Mouse (Mus musculus): Measurements from ENCODE around the gene Mpi. TPM values are rescaled to one million over a fixed set of nuclear protein-coding genes. Genes with fewer than 3 reads are reported as not detected.

Mpi gene
- total and polyA plus RNA-seq, 3 experiments, result 28.2 to 37.3 (median 28.6) TPM

- Histone ChIP-seq H3K4me2 (ENCODE audit: insufficient read depth, low read depth, poor library complexity, severe bottlenecking) (no peak overlapping the region), H3K9ac (ENCODE audit: insufficient read depth, low read depth) (no peak overlapping the region), H3K4me3 (replicated peaks in 1 of 3; ENCODE audit: low read depth in 2 of 3, low read length in 2 of 3, poor library complexity in 1 of 3) (no peak overlapping the region), H3K4me1 (ENCODE audit: control insufficient read depth in 1 of 2, insufficient read depth in 2 of 2) (no peaks in the 10 kb centered on the region), H3K27me3 (replicated peaks) (peaks cover 2% of the 10 kb centered on the region), H3K27ac (ENCODE audit: insufficient read depth, low read depth) (no peak overlapping the region), H3K9me3 (replicated peaks; ENCODE audit: low read length) (peaks cover 12% of the 10 kb centered on the region), H3K36me3 (replicated peaks in 1 of 2; ENCODE audit: control insufficient read depth in 1 of 2, insufficient read depth in 1 of 2, low read length in 1 of 2) (no peaks in the 10 kb centered on the region), H3K79me2 (replicated peaks; ENCODE audit: control insufficient read depth, extremely low read depth, insufficient read depth, poor library complexity, severe bottlenecking) (no peaks in the 10 kb centered on the region)
- TF ChIP-seq CTCF (conservative IDR thresholded peaks at IDR 0.05 in 1 of 2, IDR thresholded peaks at IDR 0.05 in 1 of 2; ENCODE audit: low read depth in 2 of 2, low read length in 2 of 2) (no peak), MAX (IDR thresholded peaks at IDR 0.05; ENCODE audit: low read length) (no peak), NRF1 (IDR thresholded peaks at IDR 0.05; ENCODE audit: low read depth, low read length) (no peak), JUN (IDR thresholded peaks at IDR 0.05; ENCODE audit: insufficient read depth, low read depth, low read length) (no peak), IRF4 (IDR thresholded peaks at IDR 0.05; ENCODE audit: low read depth, low read length) (no peak), USF2 (conservative IDR thresholded peaks at IDR 0.05; ENCODE audit: low read depth, low read length) (no peak)
- dilution Hi-C loops (cut with MboI; ENCODE audit: extremely low pct_ligation_motif_present, extremely low pct_unique_long_range_greater_than_20kb, low sequenced_read_pairs) (no loop called here), in situ Hi-C loops (cut with MboI; ENCODE audit: low pct_ligation_motif_present, low pct_unique_long_range_greater_than_20kb, low sequenced_read_pairs) (no loop called here)
- no peak for DNase-seq (ENCODE audit: extremely low read depth)
These were observed 57.6 kb downstream of the Mpi start for GRCm38 (mm10) chr9:57494970-57495369.

Other genes starting within 250 kb of the Mpi start
- gene Ppcdc, start 112.6 kb downstream of the Mpi start, total RNA-seq (2012; rRNA removed), result 39.6 and 50.3 TPM in 2 replicates
- 44.1 and 44.9 TPM in 2 replicates for gene Ppcdc, start 112.6 kb downstream of the Mpi start, total RNA-seq (2014; rRNA removed)
- 36.2 and 38.8 TPM in 2 replicates for gene Ppcdc, start 112.6 kb downstream of the Mpi start, polyA plus RNA-seq (2012; ENCODE audit: insufficient read length, low read depth)
- gene Scamp5, start 84.7 kb downstream of the Mpi start, total RNA-seq (2012; rRNA removed), result 2.1 and 2.7 TPM in 2 replicates
- 0.34 and 0.54 TPM in 2 replicates for gene Scamp5, start 84.7 kb downstream of the Mpi start, total RNA-seq (2014; rRNA removed)
- gene Scamp5, start 84.7 kb downstream of the Mpi start, polyA plus RNA-seq (2012; ENCODE audit: insufficient read length, low read depth), result 0.48 and 0.99 TPM in 2 replicates
- gene Rpp25, start 48.7 kb downstream of the Mpi start, total RNA-seq (2012; rRNA removed), result 0.21 TPM in 1 of 2 replicates, not detected in the other
- not detected in 2 replicates for gene Rpp25, start 48.7 kb downstream of the Mpi start, total RNA-seq (2014; rRNA removed)
- gene Rpp25, start 48.7 kb downstream of the Mpi start, polyA plus RNA-seq (2012; ENCODE audit: insufficient read length, low read depth), result not detected in 2 replicates
- gene Cox5a, start 31.5 kb downstream of the Mpi start, total RNA-seq (2012; rRNA removed), result 179 and 203 TPM in 2 replicates
- 229 and 257 TPM in 2 replicates for gene Cox5a, start 31.5 kb downstream of the Mpi start, total RNA-seq (2014; rRNA removed)
- gene Cox5a, start 31.5 kb downstream of the Mpi start, polyA plus RNA-seq (2012; ENCODE audit: insufficient read length, low read depth), result 255 and 279 TPM in 2 replicates
- gene Fam219b, start 15.2 kb downstream of the Mpi start, total RNA-seq (2012; rRNA removed), result 10.6 and 11.8 TPM in 2 replicates
- 8.3 and 9.3 TPM in 2 replicates for gene Fam219b, start 15.2 kb downstream of the Mpi start, total RNA-seq (2014; rRNA removed)
- 9.2 and 10.2 TPM in 2 replicates for gene Fam219b, start 15.2 kb downstream of the Mpi start, polyA plus RNA-seq (2012; ENCODE audit: insufficient read length, low read depth)
- 52.2 and 60.9 TPM in 2 replicates for gene Scamp2, start 8.2 kb upstream of the Mpi start, total RNA-seq (2012; rRNA removed)
- 38.6 and 46.4 TPM in 2 replicates for gene Scamp2, start 8.2 kb upstream of the Mpi start, total RNA-seq (2014; rRNA removed)
- 77.2 and 91.6 TPM in 2 replicates for gene Scamp2, start 8.2 kb upstream of the Mpi start, polyA plus RNA-seq (2012; ENCODE audit: insufficient read length, low read depth)
- gene Ulk3, start 36.7 kb upstream of the Mpi start, total RNA-seq (2012; rRNA removed), result 10.5 and 11.4 TPM in 2 replicates
- 1.8 and 2.6 TPM in 2 replicates for gene Ulk3, start 36.7 kb upstream of the Mpi start, total RNA-seq (2014; rRNA removed)
- gene Ulk3, start 36.7 kb upstream of the Mpi start, polyA plus RNA-seq (2012; ENCODE audit: insufficient read length, low read depth), result 10.0 and 11.8 TPM in 2 replicates
- gene Cplx3, start 53.5 kb upstream of the Mpi start, total RNA-seq (2012; rRNA removed), result not detected in 2 replicates
- gene Cplx3, start 53.5 kb upstream of the Mpi start, total RNA-seq (2014; rRNA removed), result not detected in 2 replicates
- 0.09 TPM in 1 of 2 replicates, not detected in the other for gene Cplx3, start 53.5 kb upstream of the Mpi start, polyA plus RNA-seq (2012; ENCODE audit: insufficient read length, low read depth)
- 0.08 TPM in 1 of 2 replicates, not detected in the other for gene Lman1l, start 68.0 kb upstream of the Mpi start, total RNA-seq (2012; rRNA removed)
- gene Lman1l, start 68.0 kb upstream of the Mpi start, total RNA-seq (2014; rRNA removed), result not detected in 2 replicates
- 0.19 and 0.29 TPM in 2 replicates for gene Lman1l, start 68.0 kb upstream of the Mpi start, polyA plus RNA-seq (2012; ENCODE audit: insufficient read length, low read depth)
- 111 and 122 TPM in 2 replicates for gene Csk, start 100.9 kb upstream of the Mpi start, total RNA-seq (2012; rRNA removed)
- gene Csk, start 100.9 kb upstream of the Mpi start, total RNA-seq (2014; rRNA removed), result 111 and 125 TPM in 2 replicates
- gene Csk, start 100.9 kb upstream of the Mpi start, polyA plus RNA-seq (2012; ENCODE audit: insufficient read length, low read depth), result 139 and 153 TPM in 2 replicates
- not detected in 2 replicates for gene Cyp1a2, start 130.9 kb upstream of the Mpi start, total RNA-seq (2012; rRNA removed)
- gene Cyp1a2, start 130.9 kb upstream of the Mpi start, total RNA-seq (2014; rRNA removed), result not detected in 2 replicates
- not detected in 2 replicates for gene Cyp1a2, start 130.9 kb upstream of the Mpi start, polyA plus RNA-seq (2012; ENCODE audit: insufficient read length, low read depth)
- 0.08 and 0.13 TPM in 2 replicates for gene Cyp1a1, start 135.2 kb upstream of the Mpi start, total RNA-seq (2012; rRNA removed)
- gene Cyp1a1, start 135.2 kb upstream of the Mpi start, total RNA-seq (2014; rRNA removed), result 0.11 and 0.19 TPM in 2 replicates
- not detected in 2 replicates for gene Cyp1a1, start 135.2 kb upstream of the Mpi start, polyA plus RNA-seq (2012; ENCODE audit: insufficient read length, low read depth)
- gene Edc3, start 155.8 kb upstream of the Mpi start, total RNA-seq (2012; rRNA removed), result 9.6 and 10.6 TPM in 2 replicates
- 10.9 and 13.6 TPM in 2 replicates for gene Edc3, start 155.8 kb upstream of the Mpi start, total RNA-seq (2014; rRNA removed)
- gene Edc3, start 155.8 kb upstream of the Mpi start, polyA plus RNA-seq (2012; ENCODE audit: insufficient read length, low read depth), result 24.1 and 27.9 TPM in 2 replicates
- gene Clk3, start 213.1 kb upstream of the Mpi start, total RNA-seq (2012; rRNA removed), result 39.9 and 46.7 TPM in 2 replicates
- gene Clk3, start 213.1 kb upstream of the Mpi start, total RNA-seq (2014; rRNA removed), result 69.0 and 87.7 TPM in 2 replicates
- gene Clk3, start 213.1 kb upstream of the Mpi start, polyA plus RNA-seq (2012; ENCODE audit: insufficient read length, low read depth), result 62.4 and 67.9 TPM in 2 replicates